Mouse (Mus musculus) embryonic facial prominence, embryonic 10.5 days (tissue): ENCODE measurements around the gene Fbxo30. TPM values are rescaled to one million over a fixed set of nuclear protein-coding genes. Genes with fewer than 3 reads are reported as not detected.
A peak's percentile ranks its signal among the peaks of the same experiment; 100 is the strongest.

ENCODE experiments used
- DNase-seq: peaks from one replicate; pipeline ENCODE4 v3.0.0-alpha.2; 2017; ENCODE audit warnings: low spot score
- H3K27ac ChIP-seq: fragments of 300-500 bp; sonication (generic); replicated peaks from 2 replicates; pipeline ENCODE4 v1.5.1; 2016; ENCODE audit warnings: mild to moderate bottlenecking
- H3K27me3 ChIP-seq: fragments of 300-500 bp; sonication (generic); replicated peaks from 2 replicates; pipeline ENCODE4 v1.6.1; 2016; ENCODE audit warnings: low read depth, mild to moderate bottlenecking; ENCODE audit not compliant: poor library complexity, severe bottlenecking
- H3K36me3 ChIP-seq: fragments of 300-500 bp; sonication (generic); replicated peaks from 2 replicates; pipeline ENCODE4 v1.6.1; 2016; ENCODE audit warnings: mild to moderate bottlenecking, moderate library complexity
- H3K4me1 ChIP-seq: fragments of 300-500 bp; sonication (generic); 2 replicates; pipeline ENCODE4 v1.6.1; 2016
- H3K4me3 ChIP-seq: fragments of 300-500 bp; sonication (generic); 2 replicates; pipeline ENCODE4 v1.5.1; 2016; ENCODE audit warnings: mild to moderate bottlenecking, moderate library complexity
- H3K9me3 ChIP-seq: fragments of 300-500 bp; sonication (generic); 2 replicates; pipeline ENCODE4 v1.6.1; 2016; ENCODE audit warnings: mild to moderate bottlenecking
- WGBS: fragments of 180-500 bp; shearing (Covaris S2); methylation state at CpG from one replicate; pipeline ENCODE4 v1.1.7; 2016; 5-methylcytosine and 5-hydroxymethylcytosine counted together
- polyA plus RNA-seq: library from polyadenylated mRNA; unstranded; fragments of >200 nt; fragmentation: Nextera tagmentation; extraction: Ambion mirVana; gene quantifications from 2 replicates; pipeline ENCODE4 v1.2.1, GENCODE M21; 2016

Gene Fbxo30
- polyA plus RNA-seq, 1 experiment from 2014 or later: 52.5 TPM

GRCm38 (mm10) chr10:11343205-11344141, 62.3 kb downstream of the Fbxo30 start, which contains the start of gene Epm2a:
Gene Epm2a, plus strand, starts transcription at chr10:11343404.
- peak; percentile 88 for DNase-seq
- Histone ChIP-seq H3K4me3 (peak within 1 kb of the TSS; percentile 72), H3K27ac (peak within 1 kb of the TSS; percentile 96), H3K36me3 (no peaks in the 10 kb centered on the region), H3K27me3 (no peaks in the 10 kb centered on the region), H3K9me3 (peaks cover 2% of the 10 kb centered on the region; the same call in 1 of the 2 replicates), H3K4me1 (no peaks in the 10 kb centered on the region)
- WGBS: 2% methylated on average over 101 of the region's 106 CpGs

- DNase-seq: no peak
- no peaks in the 10 kb centered on the region for H3K27me3 ChIP-seq
- H3K9me3 ChIP-seq: peaks cover 2% of the 10 kb centered on the region; the same call in 1 of the 2 replicates
- no peaks in the 10 kb centered on the region for H3K36me3 ChIP-seq
- no peaks in the 10 kb centered on the region for H3K4me1 ChIP-seq
- no peak overlapping the region for H3K4me3 ChIP-seq
- H3K27ac ChIP-seq: no peak overlapping the region
- 84% methylated on average over 18 of the region's 18 CpGs for WGBS
These were observed 63.7 kb downstream of the Fbxo30 start for GRCm38 (mm10) chr10:11344536-11345468.

Other genes starting within 250 kb of the Fbxo30 start
- gene Grm1, start 199.0 kb upstream of the Fbxo30 start, polyA plus RNA-seq: not detected in 2 replicates
- 18.6 and 19.1 TPM in 2 replicates for gene Shprh, start 131.9 kb upstream of the Fbxo30 start, polyA plus RNA-seq
- 0.50 and 0.66 TPM in 2 replicates for gene Epm2a, start 62.1 kb downstream of the Fbxo30 start, polyA plus RNA-seq